Mouse (Mus musculus): ENCODE measurements at regions not wholly inside any gene's neighbourhood (a gene's known extent, or its start where the extent isn't known, plus 50 kb on each side); places are given as distances from the start of the nearest gene placed in this dataset.

GRCm38 (mm10) chr17:84026110-84026509, 161.6 kb downstream of the Zfp36l2 start:
- no peaks in the 10 kb centered on the region for H3K27me3 ChIP-seq (ENCODE audit: control insufficient read depth, insufficient read depth, low read length)
- no peak for TF ChIP-seq EP300 (IDR thresholded peaks at IDR 0.05; ENCODE audit: low read depth)
- H3K36me3 ChIP-seq (replicated peaks; ENCODE audit: control insufficient read depth, insufficient read depth, low read depth): no peaks in the 10 kb centered on the region
- WGBS (ENCODE audit: insufficient replicate concordance): 18% methylated on average over 9 of the region's 9 CpGs
- H3K27ac ChIP-seq: no peak overlapping the region
- DNase-seq (ENCODE audit: low read depth in 3 of 3, low spot score in 3 of 3): no peak
- no peak overlapping the region for H3K4me2 ChIP-seq (ENCODE audit: low read depth)
- no peaks in the 10 kb centered on the region for H3K9me3 ChIP-seq (ENCODE audit: control insufficient read depth, low read length)
- H3K9ac ChIP-seq (replicated peaks): no peak overlapping the region
- 0 out of 4 replicates have a peak, but pooled peaks cover 0 to 2% of the 10 kb centered on the region in 2 experiments for H3K4me1 ChIP-seq (replicated peaks; ENCODE audit: control insufficient read depth in 2 of 2, insufficient read depth in 2 of 2, low read length in 1 of 2)
- H3K4me3 ChIP-seq (ENCODE audit: insufficient read depth in 1 of 2, low read depth in 2 of 2, low read length in 2 of 2): no peak overlapping the region
- no peak for ATAC-seq (ENCODE audit: insufficient read depth)

- 63% methylated on average over 7 of the region's 7 CpGs for WGBS (ENCODE audit: insufficient replicate concordance)
- ATAC-seq (ENCODE audit: insufficient read depth): no peak
- TF ChIP-seq EP300 (IDR thresholded peaks at IDR 0.05; ENCODE audit: low read depth) (no peak), CTCF (IDR thresholded peaks at IDR 0.05; ENCODE audit: low read depth) (no peak)
Observed at GRCm38 (mm10) chr17:84022358-84022757, 165.4 kb downstream of the Zfp36l2 start.

GRCm38 (mm10) chr17:84018817-84019216, 168.9 kb downstream of the Zfp36l2 start:
- Histone ChIP-seq H3K9ac (replicated peaks) (no peak overlapping the region), H3K4me2 (ENCODE audit: low read depth) (no peak overlapping the region), H3K27ac (no peak overlapping the region), H3K4me1 (replicated peaks; ENCODE audit: control insufficient read depth in 2 of 2, insufficient read depth in 2 of 2, low read length in 1 of 2) (no peaks in the 10 kb centered on the region; a peak in 1 of 4 replicates), H3K36me3 (replicated peaks; ENCODE audit: control insufficient read depth, insufficient read depth, low read depth) (no peaks in the 10 kb centered on the region), H3K27me3 (ENCODE audit: control insufficient read depth, insufficient read depth, low read length) (no peaks in the 10 kb centered on the region), H3K9me3 (ENCODE audit: control insufficient read depth, low read length) (no peaks in the 10 kb centered on the region), H3K4me3 (ENCODE audit: insufficient read depth in 1 of 2, low read depth in 2 of 2, low read length in 2 of 2) (no peak overlapping the region)
- no peak for DNase-seq (ENCODE audit: low read depth in 3 of 3, low spot score in 3 of 3)
- WGBS (ENCODE audit: insufficient replicate concordance): 35% methylated on average over 1 of the region's 1 CpGs
- TF ChIP-seq CTCF (IDR thresholded peaks at IDR 0.05; ENCODE audit: low read depth) (no peak), EP300 (IDR thresholded peaks at IDR 0.05; ENCODE audit: low read depth) (no peak)
- no peak for ATAC-seq (ENCODE audit: insufficient read depth)

More at GRCm38 (mm10) chr17:84022358-84022757, 165.4 kb downstream of the Zfp36l2 start:
- no peak overlapping the region for H3K27ac ChIP-seq
- no peak overlapping the region for H3K9ac ChIP-seq (replicated peaks)
- H3K36me3 ChIP-seq (replicated peaks; ENCODE audit: control insufficient read depth, insufficient read depth, low read depth): no peaks in the 10 kb centered on the region
- no peaks in the 10 kb centered on the region for H3K27me3 ChIP-seq (ENCODE audit: control insufficient read depth, insufficient read depth, low read length)
- no peaks in the 10 kb centered on the region for H3K9me3 ChIP-seq (ENCODE audit: control insufficient read depth, low read length)
- H3K4me3 ChIP-seq (ENCODE audit: insufficient read depth in 1 of 2, low read depth in 2 of 2, low read length in 2 of 2): no peak overlapping the region
- peaks cover 0 to 2% of the 10 kb centered on the region in 2 experiments; a peak in 1 of 4 replicates for H3K4me1 ChIP-seq (replicated peaks; ENCODE audit: control insufficient read depth in 2 of 2, insufficient read depth in 2 of 2, low read length in 1 of 2)
- DNase-seq (ENCODE audit: low read depth in 3 of 3, low spot score in 3 of 3): no peak
- H3K4me2 ChIP-seq (ENCODE audit: low read depth): no peak overlapping the region

- Histone ChIP-seq H3K4me2 (ENCODE audit: low read depth) (no peak overlapping the region), H3K36me3 (replicated peaks; ENCODE audit: control insufficient read depth, insufficient read depth, low read depth) (no peaks in the 10 kb centered on the region), H3K27me3 (ENCODE audit: control insufficient read depth, insufficient read depth, low read length) (no peaks in the 10 kb centered on the region), H3K27ac (no peak overlapping the region), H3K9ac (replicated peaks) (no peak overlapping the region), H3K9me3 (ENCODE audit: control insufficient read depth, low read length) (no peaks in the 10 kb centered on the region), H3K4me3 (ENCODE audit: insufficient read depth in 1 of 2, low read depth in 2 of 2, low read length in 2 of 2) (no peak overlapping the region), H3K4me1 (replicated peaks; ENCODE audit: control insufficient read depth in 2 of 2, insufficient read depth in 2 of 2, low read length in 1 of 2) (no peaks in the 10 kb centered on the region; a peak in 1 of 4 replicates)
- no peak for TF ChIP-seq CTCF (IDR thresholded peaks at IDR 0.05; ENCODE audit: low read depth)
- no peak for TF ChIP-seq EP300 (IDR thresholded peaks at IDR 0.05; ENCODE audit: low read depth)
- ATAC-seq (ENCODE audit: insufficient read depth) (no peak), DNase-seq (ENCODE audit: low read depth in 3 of 3, low spot score in 3 of 3) (no peak)
- 61% methylated on average over 4 of the region's 4 CpGs for WGBS (ENCODE audit: insufficient replicate concordance)
Observed at GRCm38 (mm10) chr17:84017891-84018290, 169.9 kb downstream of the Zfp36l2 start.

GRCm38 (mm10) chr17:84014287-84015039, 166.7 kb upstream of the Haao start:
- DNase-seq (ENCODE audit: low read depth in 3 of 3, low spot score in 3 of 3) (no peak), ATAC-seq (ENCODE audit: insufficient read depth) (no peak)
- H3K4me1 ChIP-seq (replicated peaks; ENCODE audit: control insufficient read depth in 2 of 2, insufficient read depth in 2 of 2, low read length in 1 of 2): peaks cover 0 to 5% of the 10 kb centered on the region in 2 experiments; a peak in 1 of 4 replicates
- no peak overlapping the region for H3K4me2 ChIP-seq (ENCODE audit: low read depth)
- no peaks in the 10 kb centered on the region for H3K36me3 ChIP-seq (replicated peaks; ENCODE audit: control insufficient read depth, insufficient read depth, low read depth)
- WGBS (ENCODE audit: insufficient replicate concordance): 56% methylated on average over 12 of the region's 12 CpGs
- TF ChIP-seq EP300 (IDR thresholded peaks at IDR 0.05; ENCODE audit: low read depth) (no peak), CTCF (IDR thresholded peaks at IDR 0.05; ENCODE audit: low read depth) (no peak)
- H3K9ac ChIP-seq (replicated peaks): no peak overlapping the region
- no peak overlapping the region for H3K4me3 ChIP-seq (ENCODE audit: insufficient read depth in 1 of 2, low read depth in 2 of 2, low read length in 2 of 2)
- H3K27me3 ChIP-seq (ENCODE audit: control insufficient read depth, insufficient read depth, low read length): no peaks in the 10 kb centered on the region
- no peak overlapping the region for H3K27ac ChIP-seq
- no peaks in the 10 kb centered on the region for H3K9me3 ChIP-seq (ENCODE audit: control insufficient read depth, low read length)

All from liver, embryonic 14.5 days (tissue).